Mouse (Mus musculus) kidney, postnatal 0 days (tissue): ENCODE data around the gene Donson. TPM values are rescaled to one million over a fixed set of nuclear protein-coding genes. Genes with fewer than 3 reads are reported as not detected.

Source experiments
- ATAC-seq: fragments of 200-750 bp; cut with Nextera tagmentation; replicated peaks from 2 replicates; pipeline ENCODE4 v1.8.0; 2017; ENCODE audit warnings: low read depth, moderate number of reproducible peaks, moderate TSS enrichment, moderate library complexity; ENCODE audit not compliant: low FRiP score
- DNase-seq: peaks from one replicate; pipeline ENCODE4 v3.0.0-alpha.2; 2016; ENCODE audit warnings: low spot score
- H3K27ac ChIP-seq: fragments of 300-500 bp; sonication (generic); 2 replicates; pipeline ENCODE4 v1.5.1; 2014; ENCODE audit warnings: mild to moderate bottlenecking
- H3K27me3 ChIP-seq: fragments of 300-500 bp; sonication (generic); 2 replicates; pipeline ENCODE4 v1.6.1; 2014; ENCODE audit warnings: low read length, mixed read lengths; ENCODE audit not compliant: insufficient read depth
- H3K36me3 ChIP-seq: fragments of 300-500 bp; sonication (generic); 2 replicates; pipeline ENCODE4 v1.6.1; 2014; ENCODE audit warnings: low read length, mixed read lengths; ENCODE audit not compliant: insufficient read depth
- H3K4me1 ChIP-seq: fragments of 300-500 bp; sonication (generic); replicated peaks from 2 replicates; pipeline ENCODE4 v1.6.1; 2014; ENCODE audit warnings: antibody characterized with exemption, low read length, mixed read lengths; ENCODE audit not compliant: insufficient read depth
- H3K4me2 ChIP-seq: fragments of 300-500 bp; sonication (generic); 2 replicates; pipeline ENCODE4 v1.6.1; 2014; ENCODE audit warnings: mild to moderate bottlenecking, low read length, moderate library complexity, mixed read lengths
- H3K4me3 ChIP-seq: fragments of 300-500 bp; sonication (generic); replicated peaks from 2 replicates; pipeline ENCODE4 v1.5.1; 2014; ENCODE audit warnings: low read depth, low read length
- H3K9ac ChIP-seq: fragments of 300-500 bp; sonication (generic); 2 replicates; pipeline ENCODE4 v1.6.1; 2014; ENCODE audit warnings: low read depth, low read length
- H3K9me3 ChIP-seq: fragments of 300-500 bp; sonication (generic); replicated peaks from 2 replicates; pipeline ENCODE4 v1.6.1; 2016; ENCODE audit warnings: low read length, inconsistent platforms, mixed read lengths
- CTCF ChIP-seq: IDR thresholded peaks from 2 replicates; pipeline ENCODE4 v1.5.1; 2016; ENCODE audit warnings: antibody characterized with exemption, low read depth, mild to moderate bottlenecking, moderate library complexity
- WGBS: fragments of 180-500 bp; shearing (Covaris S2); extraction: QIAGEN DNeasy Blood & Tissue Kit; methylation state at CpG from one replicate; pipeline ENCODE4 v1.1.7; 2014; 5-methylcytosine and 5-hydroxymethylcytosine counted together
- polyA plus RNA-seq: library from polyadenylated mRNA; unstranded; fragments of >200 nt; fragmentation: Nextera tagmentation; extraction: Ambion mirVana; gene quantifications from 2 replicates; pipeline ENCODE4 v1.2.1, GENCODE M21; 2015

Gene Donson
- polyA plus RNA-seq, 1 experiment from 2014 or later, result 10.6 TPM

GRCm38 (mm10) chr16:91710241-91710640 is 21.7 kb upstream of the Donson start:
- DNase-seq, result no peak
- no peak overlapping the region for H3K9ac ChIP-seq
- no peaks in the 10 kb centered on the region for H3K27me3 ChIP-seq
- no peaks in the 10 kb centered on the region for H3K9me3 ChIP-seq
- TF ChIP-seq CTCF, result no peak
- no peak for ATAC-seq
- H3K4me1 ChIP-seq, result no peaks in the 10 kb centered on the region
- no peak overlapping the region for H3K27ac ChIP-seq
- H3K4me2 ChIP-seq, result no peak overlapping the region
- WGBS, result 84% methylated on average over 7 of the region's 7 CpGs
- no peak overlapping the region for H3K4me3 ChIP-seq
- peaks cover 35% of the 10 kb centered on the region for H3K36me3 ChIP-seq

GRCm38 (mm10) chr16:91704603-91705340 is 16.2 kb upstream of the Donson start:
- Histone ChIP-seq H3K4me1 (no peaks in the 10 kb centered on the region), H3K27me3 (no peaks in the 10 kb centered on the region), H3K9ac (no peak overlapping the region), H3K9me3 (no peaks in the 10 kb centered on the region), H3K27ac (no peak overlapping the region), H3K36me3 (peaks cover 20% of the 10 kb centered on the region), H3K4me3 (no peak overlapping the region), H3K4me2 (no peak overlapping the region)
- TF ChIP-seq CTCF, result peak; percentile 30; the same call in 1 of the 2 replicates
- WGBS, result 87% methylated on average over 14 of the region's 14 CpGs
- DNase-seq (no peak), ATAC-seq (no peak)

- no peaks in the 10 kb centered on the region for H3K9me3 ChIP-seq
- H3K4me1 ChIP-seq, result no peaks in the 10 kb centered on the region
- H3K4me3 ChIP-seq, result no peak overlapping the region
- no peak overlapping the region for H3K27ac ChIP-seq
- peaks cover 20% of the 10 kb centered on the region for H3K36me3 ChIP-seq
- peak; percentile 46 for TF ChIP-seq CTCF
- ATAC-seq (peak; percentile 68), DNase-seq (peak; percentile 60)
- no peak overlapping the region for H3K9ac ChIP-seq
- H3K4me2 ChIP-seq, result no peak overlapping the region
- no peaks in the 10 kb centered on the region for H3K27me3 ChIP-seq
- WGBS, result 28% methylated on average over 3 of the region's 3 CpGs
These were observed 14.2 kb upstream of the Donson start for GRCm38 (mm10) chr16:91702771-91703188.

- Histone ChIP-seq H3K4me1 (no peaks in the 10 kb centered on the region), H3K9me3 (no peaks in the 10 kb centered on the region), H3K4me3 (no peak overlapping the region), H3K27me3 (no peaks in the 10 kb centered on the region), H3K27ac (peak overlapping the region; percentile 27; the same call in 1 of the 2 replicates), H3K36me3 (peaks cover 19% of the 10 kb centered on the region), H3K4me2 (no peak overlapping the region), H3K9ac (no peak overlapping the region)
- TF ChIP-seq CTCF, result no peak
- DNase-seq (peak; percentile 84), ATAC-seq (peak; percentile 63; the same call in 1 of the 2 replicates)
- WGBS, result 32% methylated on average over 13 of the region's 13 CpGs
These were observed 13.3 kb upstream of the Donson start for GRCm38 (mm10) chr16:91701908-91702307.

GRCm38 (mm10) chr16:91698995-91699394 is 10.4 kb upstream of the Donson start:
- Histone ChIP-seq H3K27ac (no peak overlapping the region), H3K9ac (no peak overlapping the region), H3K4me3 (no peak overlapping the region), H3K4me1 (peaks cover 4% of the 10 kb centered on the region; the same call in 1 of the 2 replicates), H3K4me2 (no peak overlapping the region), H3K36me3 (peaks cover 11% of the 10 kb centered on the region; the same call in 1 of the 2 replicates), H3K9me3 (no peaks in the 10 kb centered on the region), H3K27me3 (no peaks in the 10 kb centered on the region)
- no peak for TF ChIP-seq CTCF
- no peak for DNase-seq
- no peak for ATAC-seq
- 88% methylated on average over 1 of the region's 1 CpGs for WGBS

GRCm38 (mm10) chr16:91695108-91695755 is 6.7 kb upstream of the Donson start:
- DNase-seq (peak; percentile 72), ATAC-seq (no peak)
- Histone ChIP-seq H3K27me3 (no peaks in the 10 kb centered on the region), H3K9ac (no peak overlapping the region), H3K9me3 (no peaks in the 10 kb centered on the region), H3K4me1 (peaks cover 4% of the 10 kb centered on the region; the same call in 1 of the 2 replicates), H3K4me2 (0 out of 2 replicates have a peak overlapping the region, but pooled peaks have one; percentile 5), H3K36me3 (peaks cover 11% of the 10 kb centered on the region; the same call in 1 of the 2 replicates), H3K4me3 (no peak overlapping the region), H3K27ac (peak overlapping the region; percentile 64; the same call in 1 of the 2 replicates)
- 21% methylated on average over 8 of the region's 8 CpGs for WGBS
- no peak for TF ChIP-seq CTCF
